Mouse (Mus musculus) midbrain, embryonic 10.5 days (tissue): ENCODE measurements at regions not wholly inside any gene's neighbourhood (a gene's known extent, or its start where the extent isn't known, plus 50 kb on each side); places are given as distances from the start of the nearest gene placed in this dataset.

Source experiments
- DNase-seq: peaks from one replicate; pipeline ENCODE4 v3.0.0-alpha.2; 2017; ENCODE audit warnings: low spot score
- H3K27ac ChIP-seq: fragments of 300-500 bp; sonication (generic); replicated peaks from 2 replicates; pipeline ENCODE4 v1.5.1; 2016; ENCODE audit warnings: mild to moderate bottlenecking
- H3K27me3 ChIP-seq: fragments of 300-500 bp; sonication (generic); 2 replicates; pipeline ENCODE4 v1.6.1; 2016; ENCODE audit warnings: low read depth, mild to moderate bottlenecking; ENCODE audit not compliant: poor library complexity, severe bottlenecking
- H3K36me3 ChIP-seq: fragments of 300-500 bp; sonication (generic); 2 replicates; pipeline ENCODE4 v1.6.1; 2016; ENCODE audit warnings: mild to moderate bottlenecking, moderate library complexity
- H3K4me1 ChIP-seq: fragments of 300-500 bp; sonication (generic); 2 replicates; pipeline ENCODE4 v1.6.1; 2016
- H3K4me3 ChIP-seq: fragments of 300-500 bp; sonication (generic); 2 replicates; pipeline ENCODE4 v1.5.1; 2016; ENCODE audit warnings: mild to moderate bottlenecking, moderate library complexity
- H3K9me3 ChIP-seq: fragments of 300-500 bp; sonication (generic); replicated peaks from 2 replicates; pipeline ENCODE4 v1.6.1; 2016; ENCODE audit warnings: mild to moderate bottlenecking
- WGBS: fragments of 180-500 bp; shearing (Covaris S2); methylation state at CpG from one replicate; pipeline ENCODE4 v1.1.7; 2016; 5-methylcytosine and 5-hydroxymethylcytosine counted together

- no peaks in the 10 kb centered on the region for H3K27me3 ChIP-seq
- no peak overlapping the region for H3K27ac ChIP-seq
- H3K9me3 ChIP-seq, result no peaks in the 10 kb centered on the region
- WGBS, result 84% methylated on average over 7 of the region's 7 CpGs
- DNase-seq, result no peak
- no peak overlapping the region for H3K4me3 ChIP-seq
- no peaks in the 10 kb centered on the region for H3K36me3 ChIP-seq
- peaks cover 13% of the 10 kb centered on the region for H3K4me1 ChIP-seq
Observed at GRCm38 (mm10) chr8:88879857-88880256, 164.1 kb downstream of the Sall1 start.

- Histone ChIP-seq H3K27me3 (no peaks in the 10 kb centered on the region), H3K4me1 (peaks cover 13% of the 10 kb centered on the region), H3K27ac (peak overlapping the region; percentile 28), H3K9me3 (no peaks in the 10 kb centered on the region), H3K4me3 (no peak overlapping the region), H3K36me3 (no peaks in the 10 kb centered on the region)
- WGBS, result 70% methylated on average over 10 of the region's 10 CpGs
- peak; percentile 14 for DNase-seq
Observed at GRCm38 (mm10) chr8:88877921-88878320, 166.0 kb downstream of the Sall1 start.

GRCm38 (mm10) chr8:88862846-88863455, 166.1 kb downstream of the Cyld start:
- no peaks in the 10 kb centered on the region for H3K27me3 ChIP-seq
- no peaks in the 10 kb centered on the region for H3K36me3 ChIP-seq
- no peaks in the 10 kb centered on the region for H3K9me3 ChIP-seq
- DNase-seq, result no peak
- H3K4me3 ChIP-seq, result no peak overlapping the region
- WGBS, result 95% methylated on average over 10 of the region's 10 CpGs
- H3K4me1 ChIP-seq, result no peaks in the 10 kb centered on the region
- H3K27ac ChIP-seq, result no peak overlapping the region

- DNase-seq, result no peak
- H3K9me3 ChIP-seq, result no peaks in the 10 kb centered on the region
- no peaks in the 10 kb centered on the region for H3K36me3 ChIP-seq
- H3K4me3 ChIP-seq, result no peak overlapping the region
- WGBS, result 86% methylated on average over 2 of the region's 2 CpGs
- no peaks in the 10 kb centered on the region for H3K27me3 ChIP-seq
- H3K27ac ChIP-seq, result no peak overlapping the region
- H3K4me1 ChIP-seq, result no peaks in the 10 kb centered on the region
Observed at GRCm38 (mm10) chr8:88857216-88857615, 160.4 kb downstream of the Cyld start.

- DNase-seq, result no peak
- Histone ChIP-seq H3K4me3 (no peak overlapping the region), H3K27ac (no peak overlapping the region), H3K27me3 (no peaks in the 10 kb centered on the region), H3K4me1 (0 out of 2 replicates have a peak, but pooled peaks cover 2% of the 10 kb centered on the region), H3K36me3 (no peaks in the 10 kb centered on the region), H3K9me3 (no peaks in the 10 kb centered on the region)
- 91% methylated on average over 8 of the region's 8 CpGs for WGBS
Observed at GRCm38 (mm10) chr8:88853200-88853599, 156.4 kb downstream of the Cyld start.

GRCm38 (mm10) chr8:88845916-88846315, 149.1 kb downstream of the Cyld start:
- no peaks in the 10 kb centered on the region for H3K36me3 ChIP-seq
- no peak for DNase-seq
- H3K27ac ChIP-seq, result no peak overlapping the region
- no peaks in the 10 kb centered on the region for H3K27me3 ChIP-seq
- no peaks in the 10 kb centered on the region for H3K9me3 ChIP-seq
- 78% methylated on average over 11 of the region's 11 CpGs for WGBS
- peaks cover 2% of the 10 kb centered on the region; the same call in 1 of the 2 replicates for H3K4me1 ChIP-seq
- no peak overlapping the region for H3K4me3 ChIP-seq

- Histone ChIP-seq H3K36me3 (no peaks in the 10 kb centered on the region), H3K4me3 (no peak overlapping the region), H3K9me3 (no peaks in the 10 kb centered on the region), H3K27me3 (no peaks in the 10 kb centered on the region), H3K4me1 (peaks cover 2% of the 10 kb centered on the region; the same call in 1 of the 2 replicates), H3K27ac (no peak overlapping the region)
- no peak for DNase-seq
- 82% methylated on average over 5 of the region's 5 CpGs for WGBS
Observed at GRCm38 (mm10) chr8:88844370-88844769, 147.5 kb downstream of the Cyld start.

- 85% methylated on average over 7 of the region's 7 CpGs for WGBS
- no peak for DNase-seq
- no peaks in the 10 kb centered on the region for H3K27me3 ChIP-seq
- no peaks in the 10 kb centered on the region for H3K9me3 ChIP-seq
- H3K4me1 ChIP-seq, result no peaks in the 10 kb centered on the region; the same call in 1 of the 2 replicates
- no peaks in the 10 kb centered on the region for H3K36me3 ChIP-seq
- H3K4me3 ChIP-seq, result no peak overlapping the region
- no peak overlapping the region; the same call in 1 of the 2 replicates for H3K27ac ChIP-seq
Observed at GRCm38 (mm10) chr8:88842451-88842850, 145.6 kb downstream of the Cyld start.

- Histone ChIP-seq H3K4me1 (no peaks in the 10 kb centered on the region; the same call in 1 of the 2 replicates), H3K27ac (no peak overlapping the region), H3K9me3 (no peaks in the 10 kb centered on the region), H3K36me3 (no peaks in the 10 kb centered on the region), H3K4me3 (no peak overlapping the region), H3K27me3 (no peaks in the 10 kb centered on the region)
- no peak for DNase-seq
- WGBS, result 74% methylated on average over 5 of the region's 5 CpGs
Observed at GRCm38 (mm10) chr8:88840096-88840495, 143.3 kb downstream of the Cyld start.

GRCm38 (mm10) chr8:88835756-88836291, 139.0 kb downstream of the Cyld start:
- Histone ChIP-seq H3K4me1 (no peaks in the 10 kb centered on the region), H3K4me3 (no peak overlapping the region), H3K27me3 (no peaks in the 10 kb centered on the region), H3K9me3 (no peaks in the 10 kb centered on the region), H3K36me3 (no peaks in the 10 kb centered on the region), H3K27ac (no peak overlapping the region)
- 72% methylated on average over 12 of the region's 12 CpGs for WGBS
- no peak for DNase-seq

- Histone ChIP-seq H3K9me3 (no peaks in the 10 kb centered on the region), H3K27me3 (no peaks in the 10 kb centered on the region), H3K27ac (no peak overlapping the region), H3K4me3 (no peak overlapping the region), H3K4me1 (no peaks in the 10 kb centered on the region), H3K36me3 (no peaks in the 10 kb centered on the region)
- 65% methylated on average over 5 of the region's 5 CpGs for WGBS
- DNase-seq, result no peak
Observed at GRCm38 (mm10) chr8:88825816-88826215, 129.0 kb downstream of the Cyld start.

GRCm38 (mm10) chr8:88823931-88824330, 127.1 kb downstream of the Cyld start:
- Histone ChIP-seq H3K27ac (no peak overlapping the region), H3K36me3 (no peaks in the 10 kb centered on the region), H3K27me3 (no peaks in the 10 kb centered on the region), H3K4me1 (0 out of 2 replicates have a peak, but pooled peaks cover 3% of the 10 kb centered on the region), H3K9me3 (no peaks in the 10 kb centered on the region), H3K4me3 (no peak overlapping the region)
- no peak for DNase-seq
- 85% methylated on average over 7 of the region's 7 CpGs for WGBS

- H3K4me3 ChIP-seq, result no peak overlapping the region
- 88% methylated on average over 5 of the region's 5 CpGs for WGBS
- 0 out of 2 replicates have a peak, but pooled peaks cover 6% of the 10 kb centered on the region for H3K4me1 ChIP-seq
Observed at GRCm38 (mm10) chr8:88820275-88820850, 123.5 kb downstream of the Cyld start.

More at GRCm38 (mm10) chr8:88820275-88820850, 123.5 kb downstream of the Cyld start:
- Histone ChIP-seq H3K9me3 (no peaks in the 10 kb centered on the region), H3K27me3 (0 out of 2 replicates have a peak, but pooled peaks cover 7% of the 10 kb centered on the region), H3K27ac (no peak overlapping the region; the same call in 1 of the 2 replicates), H3K36me3 (no peaks in the 10 kb centered on the region)
- no peak for DNase-seq
